Mouse (Mus musculus) spleen, adult 18-20 months (tissue): ENCODE data around the gene Zc3h18.

Experiments
- DNase-seq, 2 experiments: peaks; one replicate each; pipeline ENCODE4 v3.0.0; 2022; ENCODE audit warnings: mixed read lengths in 2 of 2

Zc3h18 gene

GRCm38 (mm10) chr8:122395291-122395690 lies 18.9 kb downstream of the Zc3h18 start:
- DNase-seq, result no peak

GRCm38 (mm10) chr8:122398186-122398585 lies 21.8 kb downstream of the Zc3h18 start:
- no peak for DNase-seq

- no peak for DNase-seq
Observed at GRCm38 (mm10) chr8:122405146-122405805, 28.9 kb downstream of the Zc3h18 start.

- DNase-seq, result no peak
Observed at GRCm38 (mm10) chr8:122407678-122408077, 31.3 kb downstream of the Zc3h18 start.

GRCm38 (mm10) chr8:122414311-122414710 lies 37.9 kb downstream of the Zc3h18 start:
- no peak for DNase-seq

DNA sequence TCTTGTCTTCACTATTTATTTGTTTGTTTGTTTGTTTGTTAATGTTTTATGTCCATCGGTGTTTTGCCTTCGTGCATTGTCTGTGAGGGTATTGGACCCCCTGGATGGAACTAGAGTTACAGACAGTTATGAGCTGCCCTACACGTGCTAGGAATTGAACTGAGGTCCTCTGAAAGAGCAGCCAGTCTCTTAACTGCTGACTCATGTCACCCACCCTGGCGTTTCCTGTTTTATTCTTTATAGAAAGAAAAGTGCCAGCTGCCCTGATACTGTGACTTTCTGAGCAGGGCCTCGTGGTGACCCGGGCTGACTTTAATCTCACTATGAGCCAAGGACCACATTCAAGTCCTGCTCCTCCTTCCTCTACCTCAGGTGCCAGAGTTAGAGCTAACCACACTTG lies 39.1 kb downstream of the Zc3h18 start:
- DNase-seq, result no peak

DNA sequence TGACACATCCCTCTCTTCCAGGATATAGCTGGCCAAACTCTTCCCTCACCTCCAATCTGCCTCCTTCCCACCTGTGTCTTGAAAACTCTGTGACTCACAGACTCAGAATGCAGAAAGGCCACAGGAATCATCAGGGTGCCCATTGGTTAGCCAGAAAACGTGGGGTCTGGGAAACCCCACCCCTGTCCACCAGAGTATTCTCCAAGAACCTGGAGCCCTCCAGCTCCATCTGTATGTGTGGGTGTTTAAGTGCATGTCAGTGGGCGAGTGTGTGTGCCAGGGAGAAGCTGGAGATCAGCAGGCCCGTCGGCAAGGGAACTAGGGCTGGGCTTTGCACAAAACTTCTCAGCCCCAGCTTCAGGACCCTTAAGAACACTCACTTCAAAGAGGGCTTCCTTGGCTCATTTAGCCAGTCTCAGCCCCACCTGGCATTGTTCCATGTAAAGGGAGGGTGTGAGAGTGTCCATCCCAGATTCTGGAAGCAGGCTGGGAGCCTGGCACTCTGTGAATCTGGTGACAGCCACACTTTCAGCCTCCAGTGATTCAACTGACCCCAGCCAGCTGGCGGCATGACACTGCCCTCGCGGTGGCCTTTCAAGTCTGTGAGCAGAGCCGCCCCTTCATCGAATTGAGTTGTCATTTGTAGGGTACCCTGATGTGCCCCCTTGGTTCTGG lies 43.6 kb downstream of the Zc3h18 start:
- DNase-seq, result no peak

- no peak for DNase-seq
Observed at GRCm38 (mm10) chr8:122421376-122422070, 45.1 kb downstream of the Zc3h18 start, which contains the start of gene Il17c. Il17c (plus strand) TSS chr8:122422020.

- no peak for DNase-seq
Observed at GRCm38 (mm10) chr8:122423217-122423616, 46.8 kb downstream of the Zc3h18 start.

GRCm38 (mm10) chr8:122423659-122424058 lies 47.2 kb downstream of the Zc3h18 start:
- no peak for DNase-seq

GRCm38 (mm10) chr8:122426145-122426544 lies 49.7 kb downstream of the Zc3h18 start:
- no peak for DNase-seq

GRCm38 (mm10) chr8:122427607-122428006 lies 51.2 kb downstream of the Zc3h18 start:
- no peak for DNase-seq

DNA sequence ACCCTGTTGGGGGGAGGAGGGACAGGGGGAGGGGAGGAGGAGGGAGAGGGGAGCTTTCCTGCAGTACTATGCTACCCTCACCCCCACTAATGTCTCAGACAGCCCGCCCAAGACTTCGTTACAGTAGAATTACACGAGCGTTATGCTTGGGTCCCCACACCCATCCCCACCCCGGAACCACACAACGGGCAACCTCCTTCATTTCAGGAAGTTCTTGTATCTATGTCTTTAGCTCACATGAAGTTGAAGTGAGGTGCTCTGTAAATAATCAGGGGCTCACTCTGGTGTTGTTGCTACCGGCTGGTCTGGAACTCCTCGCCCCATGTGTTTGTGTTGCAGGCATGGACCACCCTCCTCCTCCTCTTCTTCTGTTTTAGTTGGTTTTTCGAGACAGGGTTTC lies 51.8 kb downstream of the Zc3h18 start:
- peak; percentile 42 to 44 for DNase-seq

GRCm38 (mm10) chr8:122430058-122430636 lies 53.7 kb downstream of the Zc3h18 start:
- peak; percentile 53 to 59 for DNase-seq

- no peak for DNase-seq
Observed at GRCm38 (mm10) chr8:122430646-122431045, 54.2 kb downstream of the Zc3h18 start.

- DNase-seq, result peak; percentile 40 to 48
Observed at GRCm38 (mm10) chr8:122431694-122432442, 55.5 kb downstream of the Zc3h18 start.

- peak; percentile 84 to 88 for DNase-seq
Observed at GRCm38 (mm10) chr8:122432443-122433268, 56.2 kb downstream of the Zc3h18 start, which contains the start of gene Cyba. Cyba (minus strand) TSS chr8:122432930.

GRCm38 (mm10) chr8:122433269-122433905 lies 57.0 kb downstream of the Zc3h18 start:
- no peak for DNase-seq

DNA sequence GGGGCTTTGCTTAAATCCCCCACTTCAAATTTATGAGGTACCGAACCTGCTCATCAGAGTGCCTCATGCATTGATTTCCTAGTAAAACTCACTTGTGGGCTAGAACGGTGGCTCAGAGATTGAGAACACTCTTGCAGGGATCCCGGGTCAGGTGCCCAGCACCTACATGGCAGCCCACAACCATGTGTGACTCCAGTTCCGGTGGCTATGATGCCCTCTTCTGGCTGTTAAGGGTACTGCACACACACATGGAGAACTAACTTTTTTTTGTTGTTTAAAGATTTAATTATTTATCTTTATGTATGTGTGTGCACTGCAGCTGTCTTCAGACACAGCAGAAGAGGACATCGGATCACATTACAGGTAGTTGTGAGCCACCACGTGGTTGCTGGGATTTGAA lies 59.0 kb downstream of the Zc3h18 start:
- no peak for DNase-seq

DNA sequence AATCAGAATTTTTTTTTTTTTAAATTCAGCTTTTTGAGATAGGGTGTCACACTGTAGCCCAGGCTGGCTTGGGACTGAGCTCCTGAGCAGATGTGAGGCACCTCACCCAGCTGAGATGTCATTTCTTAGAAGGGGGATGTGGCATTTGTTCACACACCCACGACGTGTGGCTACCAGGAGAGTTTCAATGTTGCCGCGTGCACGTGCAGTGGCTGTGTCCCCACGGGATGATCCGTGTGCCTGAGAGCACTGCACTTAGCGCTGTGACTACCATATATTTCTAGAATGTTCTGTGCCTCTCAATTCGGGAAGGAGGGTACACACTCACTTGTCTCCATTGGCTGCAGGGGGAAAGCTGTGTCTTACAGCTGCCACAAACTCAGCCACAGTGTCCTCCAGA lies 59.7 kb downstream of the Zc3h18 start:
- DNase-seq, result no peak

- no peak for DNase-seq
Observed at GRCm38 (mm10) chr8:122436586-122437125, 60.2 kb downstream of the Zc3h18 start.
